Mouse (Mus musculus): ENCODE results near the gene Trappc3l.

DNA sequence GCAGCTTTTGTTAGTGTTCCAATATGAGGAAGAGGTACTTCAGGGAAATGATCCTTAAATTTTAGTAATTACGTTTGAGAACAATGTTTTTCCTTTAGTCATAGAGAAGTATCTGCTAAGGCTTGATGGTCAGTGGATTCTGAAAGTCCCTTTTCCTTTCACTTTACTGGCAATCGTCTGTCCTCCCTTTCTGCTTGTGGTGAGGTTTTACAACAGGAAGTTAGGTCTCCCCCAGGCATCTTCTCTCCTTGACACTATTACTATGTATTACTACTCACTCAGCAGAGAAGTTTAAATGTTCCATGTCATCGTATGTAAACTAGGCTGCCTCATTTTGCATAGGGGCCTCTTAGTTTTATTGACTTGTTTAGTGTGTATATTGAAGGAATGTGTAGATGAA, 52.1 kb downstream of the Trappc3l start:
- TF ChIP-seq CTCF (IDR thresholded peaks at IDR 0.05; ENCODE audit: low read depth): no peak
- TF ChIP-seq EP300 (optimal IDR thresholded peaks at IDR 0.05): no peak

Data from stomach, postnatal 0 days (tissue).